In genomic region chr7:111048920-111049319, GRCm38 (mm10) we compare ENCODE assay signal across 7 mouse cellular contexts.
"Had no signal": no experiment of that assay in that cellular context is flagged by ENCODE, and none has a peak within 500 bp of the region (broad histone marks: within the 10 kb centered on the region; RNA-seq: fewer than 3 reads in every experiment).

No protein-coding gene starts in this region.

- H3K9ac ChIP-seq: lung, embryonic 14.5 days; midbrain, embryonic 12.5 days; neural tube, embryonic 13.5 days; neural tube, embryonic 15.5 days had no signal

- H3K27ac ChIP-seq: midbrain, embryonic 10.5 days; midbrain, embryonic 12.5 days; neural tube, embryonic 13.5 days; neural tube, embryonic 15.5 days had no signal

- H3K27me3 ChIP-seq: midbrain, embryonic 12.5 days; neural tube, embryonic 13.5 days; neural tube, embryonic 15.5 days had no signal

- H3K4me2 ChIP-seq: lung, embryonic 14.5 days; midbrain, embryonic 12.5 days; neural tube, embryonic 13.5 days; neural tube, embryonic 15.5 days had no signal

- H3K4me3 ChIP-seq: midbrain, embryonic 10.5 days; midbrain, embryonic 12.5 days; myocyte; neural tube, embryonic 13.5 days; neural tube, embryonic 15.5 days had no signal

- H3K9me3 ChIP-seq: midbrain, embryonic 10.5 days; midbrain, embryonic 12.5 days; neural tube, embryonic 13.5 days; neural tube, embryonic 15.5 days had no signal

- H3K4me1 ChIP-seq: midbrain, embryonic 10.5 days; midbrain, embryonic 12.5 days; neural tube, embryonic 13.5 days; neural tube, embryonic 15.5 days had no signal

- ATAC-seq: midbrain, embryonic 16.5 days had no signal
